Mouse (Mus musculus): ENCODE measurements at regions not wholly inside any gene's neighbourhood (a gene's known extent, or its start where the extent isn't known, plus 50 kb on each side); places are given as distances from the start of the nearest gene placed in this dataset.

- DNase-seq (ENCODE audit: low read depth, low spot score) = no peak
These were observed 269.8 kb downstream of the Hlx start for GRCm38 (mm10) chr1:184462481-184463124.

- no peak for DNase-seq (ENCODE audit: low read depth, low spot score)
These were observed 271.0 kb downstream of the Hlx start for GRCm38 (mm10) chr1:184461411-184461810.

- DNase-seq (ENCODE audit: low read depth, low spot score) = no peak
These were observed 275.7 kb downstream of the Hlx start for GRCm38 (mm10) chr1:184456727-184457126.

GRCm38 (mm10) chr1:184454381-184454780 lies 278.0 kb downstream of the Hlx start:
- no peak for DNase-seq (ENCODE audit: low read depth, low spot score)

GRCm38 (mm10) chr1:184453673-184454072 lies 278.7 kb downstream of the Hlx start:
- DNase-seq (ENCODE audit: low read depth, low spot score) = no peak

GRCm38 (mm10) chr1:184453061-184453460 lies 279.4 kb downstream of the Hlx start:
- no peak for DNase-seq (ENCODE audit: low read depth, low spot score)

- DNase-seq (ENCODE audit: low read depth, low spot score) = no peak
These were observed 280.7 kb downstream of the Hlx start for GRCm38 (mm10) chr1:184451686-184452085.

- DNase-seq (ENCODE audit: low read depth, low spot score) = no peak
These were observed 283.4 kb downstream of the Hlx start for GRCm38 (mm10) chr1:184449007-184449406.

GRCm38 (mm10) chr1:184447911-184448310 lies 284.5 kb downstream of the Hlx start:
- peak; percentile 66 for DNase-seq (ENCODE audit: low read depth, low spot score)

GRCm38 (mm10) chr1:184447161-184447667 lies 285.2 kb downstream of the Hlx start:
- no peak for DNase-seq (ENCODE audit: low read depth, low spot score)

- no peak for DNase-seq (ENCODE audit: low read depth, low spot score)
These were observed 288.2 kb downstream of the Hlx start for GRCm38 (mm10) chr1:184444189-184444588.

GRCm38 (mm10) chr1:184442701-184443100 lies 289.7 kb downstream of the Hlx start:
- DNase-seq (ENCODE audit: low read depth, low spot score) = no peak

- DNase-seq (ENCODE audit: low read depth, low spot score) = no peak
These were observed 291.3 kb downstream of the Hlx start for GRCm38 (mm10) chr1:184441005-184441557.

- DNase-seq (ENCODE audit: low read depth, low spot score) = no peak
These were observed 292.9 kb downstream of the Hlx start for GRCm38 (mm10) chr1:184439506-184439905.

GRCm38 (mm10) chr1:184436387-184436786 lies 296.0 kb downstream of the Hlx start:
- DNase-seq (ENCODE audit: low read depth, low spot score) = no peak

- DNase-seq (ENCODE audit: low read depth, low spot score) = peak; percentile 6
These were observed 303.8 kb downstream of the Hlx start for GRCm38 (mm10) chr1:184428612-184429011.

- DNase-seq (ENCODE audit: low read depth, low spot score) = no peak
These were observed 304.4 kb downstream of the Hlx start for GRCm38 (mm10) chr1:184428035-184428434.

GRCm38 (mm10) chr1:184425694-184426093 lies 306.7 kb downstream of the Hlx start:
- no peak for DNase-seq (ENCODE audit: low read depth, low spot score)

- DNase-seq (ENCODE audit: low read depth, low spot score) = no peak
These were observed 308.4 kb downstream of the Hlx start for GRCm38 (mm10) chr1:184424035-184424434.

GRCm38 (mm10) chr1:184412596-184412995 lies 319.8 kb downstream of the Hlx start:
- no peak for DNase-seq (ENCODE audit: low read depth, low spot score)

- no peak for DNase-seq (ENCODE audit: low read depth, low spot score)
These were observed 321.4 kb downstream of the Hlx start for GRCm38 (mm10) chr1:184411066-184411465.

GRCm38 (mm10) chr1:184409986-184410385 lies 322.4 kb downstream of the Hlx start:
- no peak for DNase-seq (ENCODE audit: low read depth, low spot score)

GRCm38 (mm10) chr1:184402985-184403384 lies 329.4 kb downstream of the Hlx start:
- no peak for DNase-seq (ENCODE audit: low read depth, low spot score)

All from ES-CJ7 (cell line).